Mouse (Mus musculus) layer of hippocampus, postnatal 25 days (tissue): ENCODE results near the gene Arsb. TPM values are rescaled to one million over a fixed set of nuclear protein-coding genes. Genes with fewer than 3 reads are reported as not detected.

Experiments used
- DNase-seq, 2 experiments: peaks; one replicate each; pipeline ENCODE4 v3.0.0; 2022; ENCODE audit warnings: mixed read lengths in 2 of 2, low spot score in 1 of 2; ENCODE audit errors: extremely low spot score in 1 of 2
- total RNA-seq, 2 experiments: library from RNA; stranded (reverse); gene quantifications; 2 replicates each; pipeline ENCODE4 v1.2.3; 2021

The Arsb gene
- total RNA-seq, 2 experiments from 2014 or later, result 96.6 to 102 TPM

- DNase-seq, result no peak
These were observed 144.5 kb downstream of the Arsb start for GRCm38 (mm10) chr13:93915641-93916570.

- DNase-seq, result no peak
These were observed 148.1 kb downstream of the Arsb start for GRCm38 (mm10) chr13:93919536-93919935.

- DNase-seq, result no peak
These were observed 148.8 kb downstream of the Arsb start for GRCm38 (mm10) chr13:93920080-93920785.

GRCm38 (mm10) chr13:93920786-93921300, 149.4 kb downstream of the Arsb start:
- DNase-seq, result no peak

- DNase-seq, result no peak
These were observed 150.6 kb downstream of the Arsb start for GRCm38 (mm10) chr13:93921831-93922565.

GRCm38 (mm10) chr13:93922566-93922910, 151.1 kb downstream of the Arsb start:
- no peak for DNase-seq

GRCm38 (mm10) chr13:93924735-93925432, 153.5 kb downstream of the Arsb start:
- DNase-seq, result no peak

- DNase-seq, result no peak
These were observed 159.3 kb downstream of the Arsb start for GRCm38 (mm10) chr13:93930561-93931340.

GRCm38 (mm10) chr13:93936455-93936854, 165.0 kb downstream of the Arsb start:
- DNase-seq, result no peak

GRCm38 (mm10) chr13:93938118-93938517, 166.7 kb downstream of the Arsb start:
- no peak for DNase-seq

GRCm38 (mm10) chr13:93939363-93940127, 168.1 kb downstream of the Arsb start:
- no peak for DNase-seq

GRCm38 (mm10) chr13:93940742-93941531, 169.5 kb downstream of the Arsb start:
- DNase-seq, result no peak

- no peak for DNase-seq
These were observed 179.6 kb downstream of the Arsb start for GRCm38 (mm10) chr13:93950996-93951395.

GRCm38 (mm10) chr13:93951555-93951954, 180.1 kb downstream of the Arsb start:
- DNase-seq, result no peak

- DNase-seq, result no peak
These were observed 181.0 kb downstream of the Arsb start for GRCm38 (mm10) chr13:93952466-93952865.

- no peak for DNase-seq
These were observed 186.5 kb downstream of the Arsb start for GRCm38 (mm10) chr13:93957907-93958306.

GRCm38 (mm10) chr13:93966271-93966670, 194.8 kb downstream of the Arsb start:
- DNase-seq, result no peak

- peak in 1 of 2 experiments; percentile 20 for DNase-seq
These were observed 195.7 kb downstream of the Arsb start for GRCm38 (mm10) chr13:93967138-93967537.
